Mouse (Mus musculus): Measurements from ENCODE around the gene Sapcd1.

Gene Sapcd1

GRCm38 (mm10) chr17:34994751-34995150 lies 33.1 kb downstream of the Sapcd1 start:
- no peak for DNase-seq (ENCODE audit: low read depth in 1 of 2, low spot score in 2 of 2)

GRCm38 (mm10) chr17:34984218-34984617 lies 43.6 kb downstream of the Sapcd1 start:
- DNase-seq (ENCODE audit: low read depth in 1 of 2, low spot score in 2 of 2), result no peak

DNA sequence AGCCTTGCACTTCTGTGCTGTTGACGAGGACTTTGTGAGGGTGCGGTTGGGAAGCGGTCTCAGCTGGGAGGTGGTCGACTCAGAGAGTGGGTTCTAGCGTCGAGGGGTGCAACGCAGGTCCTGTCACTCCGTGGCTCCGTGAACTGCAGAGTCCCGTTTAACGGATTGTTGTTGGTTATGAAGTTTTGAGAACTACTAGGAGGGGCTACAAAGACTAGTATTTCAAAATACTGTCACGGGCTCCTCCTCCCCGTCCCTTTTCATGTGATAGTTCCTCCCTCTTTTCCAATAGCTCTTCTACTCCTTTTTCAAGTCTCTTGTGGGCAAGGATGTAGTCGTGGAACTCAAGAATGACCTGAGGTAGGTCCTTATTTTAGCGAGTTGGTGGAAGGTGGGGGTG lies 45.5 kb downstream of the Sapcd1 start:
- no peak for DNase-seq (ENCODE audit: low read depth in 1 of 2, low spot score in 2 of 2)

DNA sequence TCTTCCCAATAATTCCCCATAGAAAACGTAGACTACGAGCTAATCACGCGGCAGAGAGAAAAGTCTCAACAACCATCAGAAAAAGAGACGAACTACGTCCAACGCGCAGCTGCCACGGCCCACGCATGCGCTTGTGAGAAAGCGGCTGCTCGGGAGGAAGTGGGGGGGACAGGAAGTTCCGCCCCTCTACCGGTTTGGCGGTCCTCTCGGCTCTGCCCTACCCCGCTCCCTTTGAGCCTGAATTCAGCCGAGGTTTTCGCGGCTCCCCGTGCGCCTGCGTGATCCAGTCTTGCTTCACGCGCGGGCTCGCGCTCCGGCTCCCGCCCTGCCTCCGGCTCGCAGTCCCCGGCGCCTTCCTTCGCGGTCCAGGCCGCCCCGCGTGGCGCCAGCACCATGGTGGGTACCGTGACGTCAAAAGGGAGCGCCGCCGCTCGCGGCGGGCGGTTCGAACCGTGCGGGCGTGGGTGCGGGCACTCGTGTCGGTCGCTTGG lies 46.1 kb downstream of the Sapcd1 start, which contains the start of gene Lsm2:
Lsm2 (plus strand) TSS at position 173 of the 491 bp plus-strand sequence.
- DNase-seq (ENCODE audit: low read depth in 1 of 2, low spot score in 2 of 2), result peak; percentile 84 to 88

DNA sequence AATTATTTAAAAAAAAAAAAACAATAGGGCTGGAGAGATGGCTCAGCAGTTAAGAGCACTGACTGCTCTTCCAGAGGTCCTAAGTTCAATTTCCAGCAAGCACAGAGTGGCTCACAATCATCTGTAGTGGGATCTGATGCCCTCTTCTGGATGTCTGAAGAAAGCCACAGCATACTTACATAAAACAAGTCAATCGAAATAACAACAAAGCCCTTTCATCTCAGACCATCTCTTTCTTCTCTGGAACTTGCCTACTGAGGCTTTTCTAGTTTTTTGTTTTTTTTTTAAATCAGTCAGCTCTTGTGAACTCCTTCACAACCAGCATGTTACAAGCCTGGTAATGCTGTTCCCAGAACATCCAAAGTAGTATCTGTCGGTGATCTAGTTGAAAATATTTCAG lies 47.2 kb downstream of the Sapcd1 start:
- no peak for DNase-seq (ENCODE audit: low read depth in 1 of 2, low spot score in 2 of 2)

DNA sequence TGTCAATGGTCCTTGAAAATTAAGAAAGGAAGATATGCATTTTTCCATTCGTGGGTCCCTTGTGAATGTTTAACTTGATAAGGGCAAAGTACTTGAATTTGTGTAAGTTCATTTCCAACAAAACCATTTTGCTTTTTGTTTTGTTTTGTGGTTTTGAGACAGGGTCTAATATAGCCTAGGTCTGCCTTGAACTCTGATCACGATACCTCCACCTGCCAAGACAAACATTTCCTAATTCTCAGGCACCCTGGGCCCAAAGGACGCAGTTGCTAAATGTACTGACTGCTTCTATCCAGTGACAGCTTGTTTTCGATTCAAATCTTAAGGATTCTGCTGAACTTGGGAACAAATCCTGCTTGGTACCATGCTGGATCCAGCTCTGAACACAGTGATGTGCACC lies 48.2 kb downstream of the Sapcd1 start:
- DNase-seq (ENCODE audit: low read depth in 1 of 2, low spot score in 2 of 2), result no peak

- DNase-seq (ENCODE audit: low read depth in 1 of 2, low spot score in 2 of 2), result no peak
These were observed 49.6 kb downstream of the Sapcd1 start for GRCm38 (mm10) chr17:34978239-34978638.

DNA sequence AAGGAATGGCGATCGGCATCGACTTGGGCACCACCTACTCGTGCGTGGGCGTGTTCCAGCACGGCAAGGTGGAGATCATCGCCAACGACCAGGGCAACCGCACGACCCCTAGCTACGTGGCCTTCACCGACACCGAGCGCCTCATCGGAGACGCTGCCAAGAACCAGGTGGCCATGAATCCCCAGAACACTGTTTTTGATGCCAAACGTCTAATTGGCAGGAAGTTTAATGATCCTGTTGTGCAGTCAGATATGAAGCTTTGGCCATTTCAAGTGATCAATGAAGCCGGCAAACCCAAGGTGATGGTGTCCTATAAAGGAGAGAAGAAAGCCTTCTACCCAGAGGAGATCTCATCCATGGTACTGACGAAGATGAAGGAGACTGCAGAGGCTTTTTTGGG lies 50.8 kb downstream of the Sapcd1 start:
- DNase-seq (ENCODE audit: low read depth in 1 of 2, low spot score in 2 of 2), result no peak

Measured in monocyte, adult 2 months (primary cell).